Mouse (Mus musculus): ENCODE data around the gene Arl9.
A peak's percentile ranks its signal among the peaks of the same experiment; 100 is the strongest.
"Not testable (repeated sequence)": the region's sequence is repeated elsewhere in the genome, so short reads cannot be mapped to it uniquely, and the experiment has no call there.

Gene Arl9

GRCm38 (mm10) chr5:77004051-77004821, at the start of gene Arl9:
Gene Arl9, plus strand, starts transcription at chr5:77004055.
- DNase-seq (ENCODE audit: low spot score) = no peak

DNA sequence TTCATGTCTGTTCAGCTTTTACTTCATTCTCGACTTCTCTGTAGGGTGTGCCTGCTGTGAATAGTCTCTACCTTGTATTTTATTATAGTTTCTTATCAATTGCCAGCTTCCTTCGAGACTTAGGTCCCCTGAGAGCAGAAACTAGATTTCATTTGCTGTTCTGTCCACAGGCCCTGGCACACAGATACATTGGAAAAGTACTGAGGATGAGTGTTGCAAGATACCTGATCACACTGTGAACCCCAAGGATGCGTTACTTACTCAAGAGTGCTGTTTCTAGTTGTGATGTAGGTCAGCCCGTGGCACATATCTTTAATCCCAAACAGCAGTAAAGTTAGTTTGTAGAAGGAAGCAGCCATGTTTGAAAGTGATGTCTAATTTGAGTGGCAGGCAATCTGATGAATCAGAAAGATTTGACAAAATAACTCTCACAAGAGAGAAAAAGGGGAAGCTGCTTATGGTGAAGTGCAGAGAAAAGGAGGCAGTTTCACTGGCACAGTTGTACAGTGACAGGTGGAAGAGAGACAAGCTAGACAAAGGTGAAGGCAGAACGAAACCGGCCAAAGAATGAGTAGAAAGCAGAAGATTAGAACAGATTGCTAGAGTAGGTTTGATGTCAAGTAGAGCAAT, 49.5 kb upstream of the Arl9 start:
- no peak for DNase-seq (ENCODE audit: low spot score)

GRCm38 (mm10) chr5:76955474-76955873, 48.4 kb upstream of the Arl9 start:
- DNase-seq (ENCODE audit: low spot score) = no peak

DNA sequence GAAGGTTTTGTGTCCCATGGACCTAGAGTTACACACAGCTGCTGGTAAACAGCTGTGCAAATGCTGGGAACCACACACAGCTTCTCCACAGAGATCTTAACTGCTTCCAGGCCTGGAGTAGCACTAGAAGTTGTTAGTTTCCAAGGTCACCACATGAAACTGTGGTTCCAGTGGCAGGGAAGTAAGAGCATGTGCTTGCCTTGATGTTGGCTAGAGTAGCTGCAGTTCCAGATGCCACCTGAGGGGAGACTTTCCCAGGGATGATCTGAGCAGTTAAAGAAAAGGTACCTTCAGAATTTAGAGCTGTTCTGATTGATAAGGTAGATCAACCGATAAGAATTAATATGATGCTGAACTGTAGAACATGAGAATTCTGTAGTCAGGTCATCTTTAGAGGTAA, 45.9 kb upstream of the Arl9 start:
- DNase-seq (ENCODE audit: low spot score) = no peak

DNA sequence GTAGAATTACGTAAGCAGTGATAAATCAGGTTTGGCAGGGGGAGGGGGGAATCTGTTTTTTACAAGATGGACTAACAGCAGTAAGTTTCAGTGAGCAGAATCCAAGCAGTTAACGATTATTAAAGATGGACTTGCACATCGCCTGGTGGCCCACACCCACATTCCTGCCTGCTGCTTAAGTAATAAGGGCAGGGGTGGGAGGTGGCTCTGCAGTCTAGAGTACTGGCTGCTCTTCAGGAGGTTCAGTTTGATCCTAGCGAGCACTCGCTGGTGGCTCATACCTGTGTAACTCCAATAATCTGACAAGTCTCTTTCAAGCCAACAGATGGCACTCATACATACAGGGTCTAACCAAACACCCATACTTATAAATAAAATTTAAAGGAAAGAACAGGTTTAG, 44.3 kb upstream of the Arl9 start:
- DNase-seq (ENCODE audit: low spot score) = no peak

DNA sequence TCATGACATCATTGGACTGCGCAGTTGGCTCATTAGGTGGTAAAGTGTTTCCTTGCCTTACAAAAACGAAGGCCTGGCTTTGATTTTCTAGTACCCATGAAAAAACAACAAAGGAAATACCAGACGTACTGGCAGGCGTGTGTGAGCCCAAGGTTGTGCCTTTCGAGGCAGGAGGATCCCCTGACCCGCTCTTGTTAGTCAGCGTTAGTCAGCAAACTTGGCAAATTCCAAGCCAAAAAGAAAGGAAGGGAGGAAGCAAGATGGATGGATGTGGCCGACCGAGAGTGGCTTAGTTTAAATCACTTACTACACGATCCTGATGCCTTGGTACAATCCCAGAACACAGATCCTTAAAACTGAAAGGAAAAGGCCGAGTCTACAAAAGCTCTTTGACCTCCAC, 41.3 kb upstream of the Arl9 start:
- DNase-seq (ENCODE audit: low spot score) = no peak

GRCm38 (mm10) chr5:76964651-76965050, 39.2 kb upstream of the Arl9 start:
- DNase-seq (ENCODE audit: low spot score) = no peak

DNA sequence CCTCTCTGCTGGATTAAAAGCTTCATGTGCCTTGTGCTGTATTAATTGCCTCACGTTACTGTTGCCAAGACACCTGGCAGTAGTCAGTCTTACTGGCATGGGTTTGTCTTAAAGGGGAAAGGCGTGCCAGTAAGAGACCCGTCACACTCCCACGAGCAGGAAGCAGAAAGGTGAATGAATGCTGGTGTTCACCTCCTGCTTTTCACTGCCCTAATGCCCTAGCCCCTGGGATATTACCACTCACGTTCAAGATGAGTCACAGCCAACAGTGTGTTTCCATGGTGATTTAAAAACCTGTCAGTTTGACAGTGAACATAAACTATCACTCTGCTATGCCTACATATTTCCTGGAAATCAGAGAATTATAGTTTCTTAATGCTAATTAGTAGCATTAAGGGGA, 34.6 kb upstream of the Arl9 start:
- DNase-seq (ENCODE audit: low spot score) = no peak

DNA sequence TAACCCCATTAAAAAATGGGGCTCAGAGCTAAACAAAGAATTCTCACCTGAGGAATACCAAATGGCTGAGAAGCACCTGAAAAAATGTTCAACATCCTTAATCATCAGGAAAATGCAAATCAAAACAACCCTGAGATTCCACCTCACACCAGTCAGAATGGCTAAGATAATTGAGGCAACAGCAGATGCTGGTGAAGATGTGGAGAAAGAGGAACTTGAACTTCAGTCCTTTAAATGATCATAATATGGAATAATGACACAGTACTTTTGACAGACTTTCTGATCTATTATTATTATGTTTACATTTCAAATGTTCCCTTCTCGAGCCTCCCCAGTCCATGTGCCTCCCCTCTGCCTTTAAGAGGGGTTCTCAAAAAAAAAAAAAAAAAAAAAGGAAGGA, 32.7 kb upstream of the Arl9 start:
- DNase-seq (ENCODE audit: low spot score) = not testable (repeated sequence)

- no peak for DNase-seq (ENCODE audit: low spot score)
Observed at GRCm38 (mm10) chr5:76973488-76973887, 30.4 kb upstream of the Arl9 start.

- DNase-seq (ENCODE audit: low spot score) = no peak
Observed at GRCm38 (mm10) chr5:76974207-76974553, 29.7 kb upstream of the Arl9 start.

DNA sequence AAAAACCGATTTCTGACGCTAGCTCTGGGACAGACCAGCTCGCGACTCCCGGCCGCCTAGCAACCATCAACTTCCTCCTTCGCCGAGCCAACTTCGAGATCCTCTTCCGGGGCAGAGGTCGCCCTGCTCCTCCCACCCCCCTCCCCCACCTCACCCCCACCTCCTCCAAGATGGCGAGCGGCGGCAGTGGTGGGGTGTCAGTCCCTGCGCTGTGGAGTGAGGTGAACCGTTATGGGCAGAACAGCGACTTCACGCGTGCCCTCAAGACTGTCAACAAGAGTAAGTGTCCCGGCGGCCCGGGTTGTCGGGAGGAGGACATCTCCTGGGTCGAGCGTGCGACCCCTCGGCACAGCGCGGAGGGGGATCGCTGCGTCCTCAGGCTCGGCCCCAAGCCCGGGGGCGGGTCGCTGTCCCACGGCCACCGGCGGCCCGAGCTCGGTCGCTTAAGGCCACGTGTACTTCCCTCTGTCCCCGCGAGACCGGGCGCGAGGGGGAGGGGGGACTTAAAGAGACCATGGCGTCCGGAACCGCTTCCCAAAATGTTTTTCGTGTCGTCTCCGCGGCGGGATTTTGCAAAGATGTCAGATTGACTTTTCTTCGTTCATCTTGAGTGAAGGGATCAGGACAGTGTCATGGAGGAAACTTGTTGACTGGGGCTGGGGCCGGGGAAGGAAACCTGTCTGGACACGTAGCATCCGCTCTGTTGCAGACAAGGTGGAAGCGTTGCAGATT, 29.1 kb upstream of the Arl9 start, which contains the start of gene Srp72:
Srp72 (plus strand) TSS at position 130 of the 732 bp plus-strand sequence.
- DNase-seq (ENCODE audit: low spot score) = peak; percentile 84

DNA sequence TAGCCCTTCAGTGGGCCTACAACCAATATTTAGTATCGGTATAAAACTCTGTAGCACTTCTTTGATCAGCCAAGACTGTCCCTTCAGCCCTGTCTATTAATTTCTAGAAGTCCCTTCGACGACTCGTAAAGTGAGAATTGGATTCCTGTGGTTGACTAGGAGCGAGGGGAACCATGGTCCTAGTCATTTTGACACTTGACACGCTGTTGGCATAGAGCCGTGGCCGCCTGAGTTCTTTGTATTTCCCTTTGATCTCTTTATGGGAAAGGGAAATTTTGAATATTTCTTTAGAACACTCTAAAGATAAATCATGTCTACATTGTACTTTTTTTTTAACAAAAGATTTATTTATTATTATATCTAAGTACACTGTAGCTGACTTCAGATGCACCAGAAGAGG, 28.1 kb upstream of the Arl9 start:
- DNase-seq (ENCODE audit: low spot score) = no peak

DNA sequence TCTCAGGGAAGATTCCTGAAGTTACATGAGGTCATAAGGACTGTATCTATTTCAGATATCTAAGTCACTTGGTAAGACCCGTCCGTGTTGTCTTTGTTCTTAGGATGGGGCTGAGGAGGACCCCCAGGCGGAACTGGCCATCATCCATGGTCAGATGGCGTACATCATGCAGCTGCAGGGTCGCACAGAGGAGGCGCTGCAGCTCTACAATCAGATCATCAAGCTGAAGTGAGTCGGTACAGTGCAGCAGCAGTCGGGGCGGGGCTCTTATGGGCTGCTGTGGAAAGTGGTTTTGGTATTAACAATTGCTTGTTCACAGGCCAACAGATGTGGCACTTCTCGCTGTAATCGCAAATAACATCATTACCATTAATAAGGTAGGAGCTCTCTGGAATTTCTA, 19.8 kb upstream of the Arl9 start:
- no peak for DNase-seq (ENCODE audit: low spot score)

- DNase-seq (ENCODE audit: low spot score) = no peak
Observed at GRCm38 (mm10) chr5:76990789-76991188, 13.1 kb upstream of the Arl9 start.

DNA sequence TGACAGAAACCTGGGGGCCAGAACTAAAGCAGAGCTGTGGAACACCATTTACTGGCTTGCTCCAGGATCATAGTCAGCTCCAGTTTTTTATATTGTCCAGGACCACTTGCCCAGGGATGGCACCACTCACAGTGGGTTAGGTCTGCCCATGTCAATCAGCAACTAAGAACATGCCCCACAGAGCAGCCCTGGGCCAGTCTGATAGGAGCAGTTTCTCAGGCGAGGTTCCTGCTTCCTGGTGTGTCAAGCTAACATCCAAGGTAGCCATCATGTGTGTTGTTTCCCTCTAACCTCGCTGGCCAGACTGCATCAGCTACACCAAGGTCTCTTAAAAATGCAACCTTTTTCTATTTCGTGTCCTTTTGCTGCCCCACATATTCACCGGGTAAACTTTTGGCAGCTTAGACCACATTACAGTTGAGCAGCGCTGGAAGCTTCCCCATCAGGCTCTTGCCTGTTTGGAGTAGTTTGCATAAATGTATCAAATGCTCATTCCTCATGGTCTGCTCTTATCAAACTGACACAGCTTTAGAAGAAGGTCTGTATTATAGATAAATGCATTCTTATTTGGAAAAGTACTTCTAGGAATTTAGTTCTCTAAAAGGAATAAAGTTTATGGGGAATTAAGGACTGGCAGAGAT, 10.6 kb upstream of the Arl9 start:
- DNase-seq (ENCODE audit: low spot score) = no peak

DNA sequence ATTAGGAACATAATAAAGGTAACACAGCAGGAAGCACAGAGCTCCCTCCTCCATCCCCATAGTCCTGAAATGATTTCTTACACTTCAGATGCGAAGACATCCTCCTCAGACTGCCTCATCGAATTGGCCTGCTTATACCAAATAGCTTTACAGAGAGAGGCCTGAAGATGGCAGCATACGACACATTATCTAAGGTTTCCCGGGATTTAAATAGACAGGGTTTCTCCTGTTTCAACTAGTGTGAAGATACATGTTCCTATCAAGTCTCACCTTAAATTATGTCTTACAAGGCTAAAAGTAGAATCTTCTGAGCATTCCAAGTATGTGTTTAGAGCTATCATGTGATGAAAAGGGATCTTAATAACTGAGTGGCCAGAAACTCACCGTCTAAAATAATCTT, 5.4 kb upstream of the Arl9 start:
- DNase-seq (ENCODE audit: low spot score) = no peak

GRCm38 (mm10) chr5:77001192-77001591, 2.7 kb upstream of the Arl9 start:
- no peak for DNase-seq (ENCODE audit: low spot score)

DNA sequence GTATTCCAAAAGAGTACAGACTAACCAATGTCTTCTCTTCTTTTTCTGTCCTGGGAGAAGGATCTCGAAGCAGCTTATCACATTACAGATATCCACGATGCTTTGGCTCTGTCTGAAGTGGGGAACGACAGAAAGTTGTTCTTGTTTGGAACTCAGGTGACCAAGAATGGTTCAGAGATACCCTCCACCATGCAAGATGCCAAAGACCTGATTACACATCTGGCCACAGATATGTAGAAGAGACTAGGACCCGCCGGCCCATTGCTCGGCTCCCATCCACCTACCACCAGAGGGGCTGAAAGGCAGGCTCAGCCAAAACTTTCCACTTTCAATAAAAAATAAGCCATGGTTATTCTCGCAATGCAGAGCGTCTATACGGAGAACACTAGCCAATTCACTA, 6.5 kb downstream of the Arl9 start:
- no peak for DNase-seq (ENCODE audit: low spot score)

DNA sequence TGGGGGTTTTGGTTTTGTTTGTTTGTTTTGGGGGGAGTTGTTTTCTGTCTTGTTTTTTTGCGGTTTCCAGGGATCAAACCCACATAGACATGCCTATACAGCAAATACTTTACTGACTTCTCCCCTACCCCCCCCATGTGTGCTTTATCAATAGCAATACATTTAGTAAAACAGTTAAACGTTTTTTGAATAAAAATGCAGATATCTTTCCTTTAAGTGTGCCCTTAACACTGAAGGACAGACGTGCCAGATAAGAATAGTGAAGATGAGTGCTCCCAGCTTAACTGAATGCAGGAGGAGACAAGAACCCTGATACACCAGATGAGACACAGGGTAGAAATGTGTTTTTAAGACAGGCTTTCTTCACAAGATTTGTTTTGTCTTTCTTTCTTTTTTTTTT, 7.2 kb downstream of the Arl9 start:
- no peak for DNase-seq (ENCODE audit: low spot score)

DNA sequence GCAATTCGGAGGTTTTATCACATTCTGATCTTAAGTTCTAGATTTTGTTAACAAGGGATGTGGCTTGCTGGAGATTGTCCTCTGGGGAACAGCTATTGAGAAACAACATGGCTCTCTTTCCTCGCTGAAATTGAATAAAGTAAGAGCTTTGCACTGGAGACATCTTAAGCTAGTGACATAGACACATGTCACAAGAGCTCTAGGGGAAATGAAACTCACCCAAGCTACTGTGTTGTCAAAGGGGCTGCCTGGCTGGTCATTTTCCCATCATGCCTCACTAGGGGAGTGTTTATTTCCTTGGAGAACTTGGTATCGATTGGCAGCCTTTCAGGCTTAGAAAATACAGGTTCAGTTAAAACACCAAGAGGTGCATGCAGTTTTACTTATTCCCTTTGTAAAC, 9.3 kb downstream of the Arl9 start:
- no peak for DNase-seq (ENCODE audit: low spot score)

DNA sequence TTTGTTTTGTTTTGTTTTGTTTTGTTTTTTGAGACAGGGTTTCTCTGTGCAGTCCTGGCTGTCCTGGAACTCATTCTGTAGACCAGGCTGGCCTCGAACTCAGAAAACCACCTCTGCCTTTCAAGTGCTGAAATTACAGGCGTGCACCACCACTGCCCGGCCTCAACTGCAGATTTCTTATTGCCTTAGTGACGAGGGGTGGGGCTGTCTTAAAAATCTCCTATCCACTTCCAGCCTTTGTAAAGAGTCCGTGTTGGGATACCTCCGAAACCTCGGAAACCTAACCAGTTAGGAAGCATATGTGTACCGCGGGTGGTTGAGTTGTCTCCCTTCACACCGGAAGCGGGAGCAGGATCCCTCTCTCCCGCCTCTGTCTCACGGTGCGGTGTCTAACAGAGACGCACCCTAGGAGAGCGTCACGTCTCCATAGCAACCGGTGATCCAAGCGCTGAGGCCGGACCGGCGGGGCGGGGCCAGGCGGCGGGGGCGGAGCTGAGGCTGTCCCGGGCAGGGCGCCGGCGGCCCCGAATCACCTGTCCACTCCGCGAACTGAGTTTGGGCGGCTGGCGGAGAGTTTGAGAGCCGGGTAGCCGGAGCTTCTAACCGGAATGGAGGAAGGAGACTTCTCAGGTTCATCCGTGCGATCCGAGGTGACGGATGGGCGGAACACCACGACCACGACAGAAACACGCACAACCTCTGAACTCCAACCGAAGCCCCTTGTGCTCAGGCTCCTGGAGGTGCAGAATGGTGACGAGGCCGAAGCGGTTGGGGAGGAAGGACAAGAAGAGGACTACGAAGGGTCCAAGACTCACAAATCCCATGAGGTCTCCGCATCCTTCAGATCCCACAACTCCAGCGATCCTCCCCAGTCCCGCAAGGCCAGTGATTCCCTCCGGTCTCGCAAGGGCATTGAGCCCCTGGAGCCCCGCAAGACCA, 12.0 kb downstream of the Arl9 start, which contains the start of gene Thegl:
Thegl (plus strand) TSS at position 480 of the 939 bp plus-strand sequence.
- DNase-seq (ENCODE audit: low spot score) = peak; percentile 83
